Mouse (Mus musculus) c-Kit-negative CD71-positive TER-119-positive erythroid progenitor cells, embryonic 14.5 days (primary cell): ENCODE measurements around the gene Ptger3.

Experiments used
- DNase-seq: peaks from one replicate; pipeline ENCODE4 v3.0.0-alpha.2; 2013; ENCODE audit warnings: low read depth, low spot score

Ptger3 gene

GRCm38 (mm10) chr3:157582626-157583405, 16.1 kb downstream of the Ptger3 start:
- no peak for DNase-seq

GRCm38 (mm10) chr3:157597837-157598379, 31.2 kb downstream of the Ptger3 start:
- DNase-seq: no peak

GRCm38 (mm10) chr3:157604684-157605410, 38.2 kb downstream of the Ptger3 start:
- no peak for DNase-seq

GRCm38 (mm10) chr3:157605411-157605740, 38.7 kb downstream of the Ptger3 start:
- DNase-seq: no peak

- DNase-seq: no peak
These were observed 46.9 kb downstream of the Ptger3 start for GRCm38 (mm10) chr3:157613542-157613941.

GRCm38 (mm10) chr3:157616949-157617348, 50.3 kb downstream of the Ptger3 start:
- DNase-seq: no peak

- DNase-seq: no peak
These were observed 60.7 kb downstream of the Ptger3 start for GRCm38 (mm10) chr3:157627407-157627806.

GRCm38 (mm10) chr3:157630671-157631070, 64.0 kb downstream of the Ptger3 start:
- no peak for DNase-seq

- no peak for DNase-seq
These were observed 64.7 kb downstream of the Ptger3 start for GRCm38 (mm10) chr3:157631383-157631782.

GRCm38 (mm10) chr3:157634431-157634830, 67.7 kb downstream of the Ptger3 start:
- no peak for DNase-seq

GRCm38 (mm10) chr3:157635713-157636112, 69.0 kb downstream of the Ptger3 start:
- DNase-seq: no peak

- no peak for DNase-seq
These were observed 70.2 kb downstream of the Ptger3 start for GRCm38 (mm10) chr3:157636887-157637286.

- DNase-seq: no peak
These were observed 70.6 kb downstream of the Ptger3 start for GRCm38 (mm10) chr3:157637341-157637740.

- no peak for DNase-seq
These were observed 74.9 kb downstream of the Ptger3 start for GRCm38 (mm10) chr3:157641634-157642033.

- no peak for DNase-seq
These were observed 94.9 kb downstream of the Ptger3 start for GRCm38 (mm10) chr3:157661622-157662021.

- DNase-seq: no peak
These were observed 97.9 kb downstream of the Ptger3 start for GRCm38 (mm10) chr3:157664486-157665041.

GRCm38 (mm10) chr3:157665471-157665870, 98.8 kb downstream of the Ptger3 start:
- no peak for DNase-seq

GRCm38 (mm10) chr3:157666142-157666541, 99.5 kb downstream of the Ptger3 start:
- no peak for DNase-seq

- DNase-seq: no peak
These were observed 119.4 kb downstream of the Ptger3 start for GRCm38 (mm10) chr3:157686105-157686504.

GRCm38 (mm10) chr3:157688419-157689162, 121.9 kb downstream of the Ptger3 start:
- no peak for DNase-seq
